Mouse (Mus musculus) cerebellum, adult 11-12 months (tissue): Measurements from ENCODE around the gene Iqck.
A peak's percentile ranks its signal among the peaks of the same experiment; 100 is the strongest.

Experiments
- DNase-seq: peaks from one replicate; pipeline ENCODE4 v3.0.0; 2022

The Iqck gene

DNA sequence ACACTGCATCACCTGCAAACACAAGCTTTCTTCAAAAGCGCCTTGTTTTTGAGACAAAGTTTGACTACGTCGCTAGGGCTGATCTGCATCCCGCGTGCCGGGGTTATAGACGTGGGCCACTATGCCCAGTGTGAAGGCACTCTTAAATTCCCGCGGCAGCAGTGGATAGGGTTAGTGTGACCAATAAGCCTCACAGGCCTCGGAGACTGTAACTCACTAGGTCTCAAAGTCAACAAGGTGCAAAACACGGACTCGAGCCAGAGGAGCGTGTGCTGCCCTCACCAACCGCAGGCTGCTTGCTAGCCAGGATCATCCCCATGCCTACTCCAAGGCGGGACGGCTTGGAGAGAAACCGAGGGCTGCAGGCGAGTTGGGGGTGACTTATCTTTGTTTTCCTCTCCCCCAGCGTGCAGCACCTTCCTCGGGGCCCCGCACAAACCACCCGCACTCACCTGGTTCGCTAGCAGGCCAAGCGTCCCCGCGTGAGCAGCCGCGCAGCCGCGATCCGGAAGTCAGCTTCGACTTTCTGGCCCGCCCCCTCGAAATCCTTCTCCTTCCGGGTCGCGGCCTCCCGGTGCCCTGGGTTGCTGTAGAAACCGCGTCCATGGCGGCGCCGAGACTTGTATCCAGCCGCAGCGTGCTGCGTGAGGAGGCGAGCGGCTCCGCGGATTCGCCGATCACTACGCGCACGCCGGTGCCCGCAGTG, at the start of gene Iqck:
Iqck (plus strand) TSS at position 582 of the 706 bp plus-strand sequence.
- peak; percentile 89 for DNase-seq

- DNase-seq: no peak
Measured at GRCm38 (mm10) chr7:118806631-118807411, 48.7 kb upstream of the Iqck start.

DNA sequence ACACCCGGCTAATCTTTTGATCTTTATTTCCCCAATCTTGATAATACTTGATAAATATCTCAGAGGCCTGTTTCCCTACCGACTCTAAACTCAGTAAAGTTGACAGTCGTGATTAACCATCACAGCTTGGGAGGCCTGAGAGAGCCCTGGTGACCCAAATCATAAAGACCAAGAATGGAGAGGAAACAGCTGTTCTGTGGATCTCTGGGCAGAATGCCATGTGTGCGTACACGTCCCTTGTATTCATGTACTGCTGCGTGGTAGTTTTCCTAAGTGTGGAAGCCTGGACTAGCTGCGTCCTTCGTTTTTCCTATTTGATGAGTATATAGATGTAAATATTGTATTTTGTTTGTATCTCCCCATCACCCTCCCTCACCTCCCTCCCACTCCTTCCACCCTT, 47.7 kb upstream of the Iqck start:
- DNase-seq: no peak

GRCm38 (mm10) chr7:118811407-118812106, 44.0 kb upstream of the Iqck start:
- DNase-seq: no peak

DNA sequence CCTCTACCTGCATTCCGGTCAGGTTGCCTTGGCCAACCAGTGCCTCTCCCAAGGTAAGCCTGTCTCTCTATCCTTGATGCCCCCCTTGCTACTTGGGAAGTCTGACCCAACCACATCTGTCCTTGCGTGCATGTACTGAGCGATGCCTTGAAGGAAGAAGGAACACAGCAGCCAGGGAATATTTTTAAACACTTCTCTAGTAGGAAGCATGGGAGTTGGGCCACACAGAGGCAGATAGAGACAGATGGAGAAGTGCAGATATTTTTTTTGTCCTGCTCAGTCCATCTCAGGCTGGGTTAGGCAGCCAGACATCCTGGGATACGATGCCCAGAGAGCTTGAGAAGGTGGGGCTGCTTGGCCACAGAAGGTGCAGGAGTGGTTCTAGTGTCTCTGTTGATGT, 42.0 kb upstream of the Iqck start:
- DNase-seq: no peak

- DNase-seq: no peak
Measured at GRCm38 (mm10) chr7:118816275-118816674, 39.3 kb upstream of the Iqck start.

DNA sequence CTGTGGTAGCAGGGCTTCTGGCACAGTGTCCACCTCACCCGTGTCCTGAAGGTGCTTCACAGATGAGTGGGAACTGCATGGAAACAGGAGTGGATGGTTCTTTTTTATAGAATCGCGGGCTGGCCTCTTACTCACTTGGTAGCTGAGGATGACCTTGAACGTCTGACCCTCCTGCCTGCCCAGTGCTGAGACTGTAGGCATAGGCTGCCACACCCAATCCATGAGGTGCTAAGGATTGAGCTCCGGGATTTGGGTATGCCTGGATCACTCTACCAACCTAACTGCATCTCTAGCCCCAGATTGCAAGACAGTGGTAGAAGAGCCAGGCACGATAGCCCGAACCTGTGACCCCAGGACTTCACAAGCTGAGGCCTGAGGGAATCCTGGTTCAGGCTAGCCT, 37.8 kb upstream of the Iqck start:
- no peak for DNase-seq

DNA sequence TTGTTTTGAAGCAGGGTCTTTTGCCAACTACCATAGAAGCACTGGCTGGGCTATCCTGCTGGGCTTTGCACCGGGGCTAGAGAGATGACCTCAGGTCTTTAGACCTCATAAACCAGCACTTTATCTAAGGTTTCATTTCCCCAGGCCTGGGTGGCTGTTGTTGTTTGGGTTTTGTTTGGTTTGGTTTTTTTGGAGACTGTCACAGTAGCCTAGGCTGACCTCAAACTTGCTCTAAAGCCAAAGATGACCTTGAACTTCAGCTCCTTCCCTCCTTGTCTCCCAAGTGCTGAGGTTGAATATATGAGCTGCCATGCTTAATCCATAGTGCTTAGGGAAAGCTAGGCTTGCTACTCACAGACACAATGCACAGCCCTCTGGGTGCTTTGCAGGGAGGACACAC, 35.9 kb upstream of the Iqck start:
- no peak for DNase-seq

- no peak for DNase-seq
Measured at GRCm38 (mm10) chr7:118821356-118821755, 34.2 kb upstream of the Iqck start.

DNA sequence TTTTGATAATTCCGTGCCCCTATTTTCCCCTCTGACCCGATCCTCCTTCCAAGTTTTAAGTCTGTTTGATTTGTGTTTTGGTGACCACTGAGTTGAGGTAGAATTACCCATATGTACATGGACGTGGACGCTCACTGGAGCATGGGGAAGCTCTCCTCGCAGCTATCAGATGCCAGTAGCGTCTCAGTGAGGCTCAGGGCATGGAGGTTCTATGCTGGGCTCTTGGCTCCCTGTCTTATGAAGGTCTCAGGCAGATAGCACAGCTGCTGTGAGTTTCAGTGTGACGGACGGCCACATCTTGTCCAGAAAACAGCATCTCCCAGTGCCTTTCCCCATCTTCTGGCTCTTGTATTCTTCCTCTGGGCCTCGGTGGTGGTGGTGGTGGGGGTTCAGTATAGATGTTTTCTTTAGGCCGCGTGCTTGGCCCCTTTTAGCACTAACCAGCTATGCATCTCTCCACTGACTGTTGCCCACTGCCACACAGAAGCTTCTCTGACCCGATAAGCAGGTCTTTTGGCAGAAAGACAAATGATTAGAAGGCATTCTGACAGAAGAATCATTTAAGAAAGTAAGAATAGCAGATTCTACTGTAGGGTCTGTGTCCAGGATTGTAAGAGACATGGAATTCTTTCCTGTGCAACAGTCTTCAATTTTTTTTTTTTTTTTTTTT, 33.5 kb upstream of the Iqck start:
- DNase-seq: no peak

GRCm38 (mm10) chr7:118824451-118824850, 31.1 kb upstream of the Iqck start:
- no peak for DNase-seq

- DNase-seq: peak; percentile 45
Measured at GRCm38 (mm10) chr7:118827975-118828416, 27.6 kb upstream of the Iqck start.

- peak; percentile 71 for DNase-seq
Measured at GRCm38 (mm10) chr7:118837901-118838300, 17.7 kb upstream of the Iqck start.

- peak; percentile 49 for DNase-seq
Measured at GRCm38 (mm10) chr7:118841030-118841745, 14.4 kb upstream of the Iqck start.

GRCm38 (mm10) chr7:118841796-118842195, 13.8 kb upstream of the Iqck start:
- no peak for DNase-seq

GRCm38 (mm10) chr7:118842938-118843337, 12.6 kb upstream of the Iqck start:
- DNase-seq: no peak

GRCm38 (mm10) chr7:118845141-118845540, 10.4 kb upstream of the Iqck start:
- no peak for DNase-seq

GRCm38 (mm10) chr7:118846329-118846728, 9.2 kb upstream of the Iqck start:
- DNase-seq: no peak

DNA sequence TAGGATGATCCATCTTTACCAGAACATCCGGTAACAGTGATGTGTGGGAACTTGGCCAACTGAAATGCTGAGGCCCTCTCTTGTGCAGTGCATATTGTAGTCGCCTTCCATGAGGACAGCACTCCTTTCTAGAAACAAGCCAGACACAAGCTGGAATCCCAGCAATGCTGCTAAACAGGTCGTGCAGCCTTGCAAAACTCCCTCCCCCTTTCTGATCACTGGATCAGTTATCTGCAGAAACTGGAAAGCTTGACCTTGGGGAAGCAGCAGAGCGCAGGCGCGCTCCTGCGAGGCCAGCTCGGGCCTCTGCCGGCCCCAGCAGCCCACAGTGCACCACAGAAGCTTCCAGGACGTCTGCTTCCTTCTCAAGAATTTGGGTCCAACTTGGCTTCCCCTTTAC, 6.8 kb upstream of the Iqck start:
- no peak for DNase-seq

- DNase-seq: no peak
Measured at GRCm38 (mm10) chr7:118849543-118850250, 5.9 kb upstream of the Iqck start.

DNA sequence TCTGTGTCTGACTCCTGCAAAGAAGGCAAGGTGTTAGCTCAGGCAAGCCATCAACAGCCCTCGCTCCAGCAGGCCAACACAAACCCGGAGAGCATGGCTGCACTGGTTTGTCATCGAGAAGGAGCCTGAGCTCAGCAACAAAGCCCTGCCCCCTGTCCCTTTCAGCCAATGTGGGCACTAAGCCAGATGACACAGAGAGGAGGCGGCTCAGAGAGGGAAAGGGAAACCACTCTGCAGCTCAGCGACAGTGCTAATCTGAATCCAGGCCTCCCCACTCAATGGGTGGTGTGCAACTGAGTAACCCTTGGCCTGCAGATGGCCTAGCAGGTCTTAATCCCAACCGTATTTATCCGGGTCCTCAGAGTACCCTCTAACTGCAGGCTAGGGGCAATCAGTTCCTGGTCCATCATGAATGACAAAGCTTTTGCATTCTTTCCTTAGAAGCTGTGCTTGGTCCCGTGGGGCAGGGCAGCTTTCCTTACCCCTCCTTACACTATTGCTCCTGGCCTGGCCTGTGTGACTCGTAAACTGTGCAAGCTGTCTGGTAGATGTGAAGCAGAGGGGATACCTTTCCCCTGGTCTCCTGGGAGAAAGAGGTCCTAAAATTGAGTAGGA, 4.8 kb upstream of the Iqck start:
- DNase-seq: no peak
